In genomic region chr12:44176331-44177037, GRCm38 (mm10) we compare ENCODE assay signal across 8 mouse cellular contexts. TPM values are rescaled to one million over a fixed set of nuclear protein-coding genes. Genes with fewer than 3 reads are reported as not detected.
DNase-seq lines count a peak whose midpoint lies in the region; ATAC-seq lines count a peak whose summit lies in the region.

No protein-coding gene starts in this region.

- no peak overlapping the region for H3K27ac ChIP-seq in liver, embryonic 12.5 days
- no peak overlapping the region for H3K27ac ChIP-seq in lung, embryonic 15.5 days

- no peak overlapping the region for H3K9ac ChIP-seq in liver, embryonic 12.5 days
- H3K9ac ChIP-seq in lung, embryonic 15.5 days: no peak overlapping the region

- H3K9me3 ChIP-seq in liver, embryonic 12.5 days (replicated peaks): no peaks in the 10 kb centered on the region
- no peaks in the 10 kb centered on the region for H3K9me3 ChIP-seq in lung, embryonic 15.5 days

- H3K36me3 ChIP-seq in liver, embryonic 12.5 days: no peaks in the 10 kb centered on the region
- H3K36me3 ChIP-seq in lung, embryonic 15.5 days: no peaks in the 10 kb centered on the region

- peak; percentile 8 for DNase-seq in adrenal gland, postnatal 14 days
- no peak for DNase-seq in adrenal gland, adult 2 months
- DNase-seq in liver: peak; percentile 9
- DNase-seq in retina, postnatal 1 day: peak; percentile 32
- DNase-seq in spleen, postnatal 14 days (ENCODE audit: low spot score in 2 of 2): no peak
- DNase-seq in adrenal gland, postnatal 10 days: no peak

- no peak for ATAC-seq in liver, embryonic 12.5 days
- ATAC-seq in lung, embryonic 15.5 days (ENCODE audit: borderline replicate concordance, extremely low read depth, low FRiP score, low TSS enrichment): 0 out of 2 replicates have a peak, but pooled peaks have one; percentile 31

- no peaks in the 10 kb centered on the region for H3K4me1 ChIP-seq in liver, embryonic 12.5 days
- H3K4me1 ChIP-seq in lung, embryonic 15.5 days: peaks cover 8% of the 10 kb centered on the region; the same call in 1 of the 2 replicates

- no peak overlapping the region for H3K4me2 ChIP-seq in liver, embryonic 12.5 days
- peak overlapping the region; percentile 29; the same call in 1 of the 2 replicates for H3K4me2 ChIP-seq in lung, embryonic 15.5 days

- no peaks in the 10 kb centered on the region for H3K27me3 ChIP-seq in liver, embryonic 12.5 days (replicated peaks)
- no peaks in the 10 kb centered on the region for H3K27me3 ChIP-seq in lung, embryonic 15.5 days

- H3K4me3 ChIP-seq in liver, embryonic 12.5 days: no peak overlapping the region
- no peak overlapping the region for H3K4me3 ChIP-seq in lung, embryonic 15.5 days

- WGBS in liver, embryonic 12.5 days (ENCODE audit: insufficient replicate concordance): 37% methylated on average over 10 of the region's 10 CpGs
- WGBS in lung, embryonic 15.5 days: 11% methylated on average over 10 of the region's 10 CpGs

RNA-seq across cellular contexts. Expression of gene Dnajb9, which starts 33.6 kb away (rescaled TPM):
- total RNA-seq in adrenal gland, postnatal 14 days (2021): 40.6 and 40.7 TPM in 2 replicates
- total RNA-seq in adrenal gland, adult 2 months (2021): 10 to 100 TPM; 51.3 to 57.1 TPM
- 1.4 and 1.8 TPM in 2 replicates for polyA plus RNA-seq in adrenal gland, adult 2 months (2012; rRNA removed)
- 12.7 and 13.0 TPM in 2 replicates for polyA plus RNA-seq in liver, embryonic 12.5 days (2016; fragmentation: Nextera tagmentation; extraction: Ambion mirVana)
- 21.8 and 22.1 TPM in 2 replicates for polyA plus RNA-seq in lung, embryonic 15.5 days (2015; fragmentation: Nextera tagmentation; extraction: Ambion mirVana)
- 10 to 100 TPM; 27.0 to 41.1 TPM for total RNA-seq in adrenal gland, postnatal 10 days (2021)

RNA-seq across cellular contexts. Expression of gene Pnpla8, which starts 44.7 kb away (rescaled TPM):
- total RNA-seq in adrenal gland, postnatal 14 days (2021): 134 and 144 TPM in 2 replicates
- total RNA-seq in adrenal gland, adult 2 months (2021): 100 to 1,000 TPM; 132 to 143 TPM
- polyA plus RNA-seq in adrenal gland, adult 2 months (2012; rRNA removed): 3.6 and 4.3 TPM in 2 replicates
- polyA plus RNA-seq in liver, embryonic 12.5 days (2016; fragmentation: Nextera tagmentation; extraction: Ambion mirVana): 25.7 and 27.2 TPM in 2 replicates
- 65.2 TPM in 2 replicates for polyA plus RNA-seq in lung, embryonic 15.5 days (2015; fragmentation: Nextera tagmentation; extraction: Ambion mirVana)
- 100 to 1,000 TPM; 131 to 144 TPM for total RNA-seq in adrenal gland, postnatal 10 days (2021)

Comparison
In these comparisons a context has a peak if more than half of its experiments do, and no peak if none do; other contexts are left out.
1. DNase-seq: peak in adrenal gland, postnatal 14 days (single experiment), liver (single experiment) and retina, postnatal 1 day (single experiment); none in adrenal gland, adult 2 months (single experiment), spleen, postnatal 14 days (0 of 2) and adrenal gland, postnatal 10 days (single experiment).